Mouse (Mus musculus) midbrain, embryonic 11.5 days (tissue): ENCODE results near the gene Recql. TPM values are rescaled to one million over a fixed set of nuclear protein-coding genes. Genes with fewer than 3 reads are reported as not detected.

ENCODE experiments used
- ATAC-seq: fragments of 200-750 bp; cut with Nextera tagmentation; 2 replicates; pipeline ENCODE4 v1.8.0; 2017; ENCODE audit warnings: moderate TSS enrichment, moderate library complexity; ENCODE audit not compliant: low FRiP score
- DNase-seq: peaks from one replicate; pipeline ENCODE4 v3.0.0; 2015; ENCODE audit warnings: low spot score; ENCODE audit errors: missing footprints
- H3K27ac ChIP-seq: fragments of 300-500 bp; sonication (generic); 2 replicates; pipeline ENCODE4 v1.5.1; 2014; ENCODE audit warnings: low read depth, low read length
- H3K27me3 ChIP-seq: fragments of 300-500 bp; sonication (generic); 2 replicates; pipeline ENCODE4 v1.6.1; 2014; ENCODE audit warnings: mild to moderate bottlenecking, low read length, moderate library complexity, mixed read lengths; ENCODE audit not compliant: control insufficient read depth, insufficient read depth
- H3K36me3 ChIP-seq: fragments of 300-500 bp; sonication (generic); 2 replicates; pipeline ENCODE4 v1.6.1; 2014; ENCODE audit warnings: mild to moderate bottlenecking, low read length, moderate library complexity, mixed read lengths; ENCODE audit not compliant: control insufficient read depth, insufficient read depth
- H3K4me1 ChIP-seq: fragments of 300-500 bp; sonication (generic); 2 replicates; pipeline ENCODE4 v1.6.1; 2014; ENCODE audit warnings: low read length; ENCODE audit not compliant: control insufficient read depth, insufficient read depth
- H3K4me2 ChIP-seq: fragments of 300-500 bp; sonication (generic); 2 replicates; pipeline ENCODE4 v1.6.1; 2014; ENCODE audit warnings: mild to moderate bottlenecking, moderate library complexity
- H3K4me3 ChIP-seq: fragments of 300-500 bp; sonication (generic); 2 replicates; pipeline ENCODE4 v1.5.1; 2014; ENCODE audit warnings: low read depth, low read length
- H3K9ac ChIP-seq: fragments of 300-500 bp; sonication (generic); 2 replicates; pipeline ENCODE4 v1.6.1; 2014; ENCODE audit warnings: low read length
- H3K9me3 ChIP-seq: fragments of 300-500 bp; sonication (generic); 2 replicates; pipeline ENCODE4 v1.6.1; 2016; ENCODE audit warnings: low read length; ENCODE audit not compliant: control insufficient read depth
- whole genome bisulfite sequencing: fragments of 180-500 bp; shearing (Covaris S2); extraction: QIAGEN DNeasy Blood & Tissue Kit; methylation state at CpG from one replicate; pipeline ENCODE4 v1.1.7; 2014; 5-methylcytosine and 5-hydroxymethylcytosine counted together
- polyA plus RNA-seq: library from polyadenylated mRNA; unstranded; fragments of >200 nt; fragmentation: Nextera tagmentation; extraction: Ambion mirVana; gene quantifications from 2 replicates; pipeline ENCODE4 v1.2.1, GENCODE M21; 2014

The Recql gene
- polyA plus RNA-seq, 1 experiment from 2014 or later = 41.3 TPM

GRCm38 (mm10) chr6:142322881-142323280 is 64.0 kb downstream of the Recql start, which contains the start of gene Slco1a5:
TSS of gene Slco1a5 (minus strand) at chr6:142322981.
- H3K27ac ChIP-seq = no peak within 1 kb of the TSS
- H3K9me3 ChIP-seq = no peaks in the 10 kb centered on the region
- no peak within 1 kb of the TSS for H3K4me3 ChIP-seq
- H3K4me1 ChIP-seq = peaks cover 4% of the 10 kb centered on the region; the same call in 1 of the 2 replicates
- ATAC-seq (0 out of 2 replicates have a peak, but pooled peaks have one; percentile 63), DNase-seq (no peak)
- 8% methylated on average over 4 of the region's 4 CpGs for WGBS
- no peaks in the 10 kb centered on the region for H3K36me3 ChIP-seq
- no peak within 1 kb of the TSS for H3K4me2 ChIP-seq
- H3K27me3 ChIP-seq = no peaks in the 10 kb centered on the region
- H3K9ac ChIP-seq = no peak within 1 kb of the TSS

GRCm38 (mm10) chr6:142317106-142317505 is 69.8 kb downstream of the Recql start:
- Histone ChIP-seq H3K4me1 (no peaks in the 10 kb centered on the region), H3K36me3 (no peaks in the 10 kb centered on the region), H3K27me3 (no peaks in the 10 kb centered on the region), H3K9me3 (no peaks in the 10 kb centered on the region), H3K9ac (no peak overlapping the region), H3K4me2 (no peak overlapping the region), H3K27ac (no peak overlapping the region), H3K4me3 (no peak overlapping the region)
- ATAC-seq (no peak), DNase-seq (no peak)

DNA sequence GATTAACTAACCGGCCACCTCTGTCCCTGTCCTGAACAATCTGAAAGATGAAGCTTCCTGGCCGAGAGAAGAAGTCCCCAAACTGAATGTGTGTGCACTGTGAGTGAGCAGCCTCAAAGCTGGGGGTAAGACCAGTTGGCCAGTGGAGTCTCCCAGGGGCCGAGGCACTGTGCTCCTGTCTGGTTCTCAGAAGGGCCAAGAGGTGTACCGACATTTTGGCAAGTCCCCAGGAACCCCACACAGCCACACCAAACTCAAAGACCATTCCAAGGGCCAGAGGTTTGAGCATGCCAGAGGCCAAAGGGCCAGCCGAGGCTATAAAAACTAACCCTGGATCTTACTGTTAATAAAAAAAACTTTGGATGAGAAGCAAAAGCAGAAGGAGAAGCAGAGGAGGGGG is 72.6 kb downstream of the Recql start:
- 82% methylated on average over 5 of the region's 5 CpGs for WGBS
- Histone ChIP-seq H3K4me3 (no peak overlapping the region), H3K9me3 (peaks cover 4% of the 10 kb centered on the region; the same call in 1 of the 2 replicates), H3K36me3 (no peaks in the 10 kb centered on the region), H3K9ac (no peak overlapping the region), H3K27ac (no peak overlapping the region), H3K27me3 (no peaks in the 10 kb centered on the region), H3K4me1 (no peaks in the 10 kb centered on the region), H3K4me2 (no peak overlapping the region)
- ATAC-seq = no peak
- no peak for DNase-seq

DNA sequence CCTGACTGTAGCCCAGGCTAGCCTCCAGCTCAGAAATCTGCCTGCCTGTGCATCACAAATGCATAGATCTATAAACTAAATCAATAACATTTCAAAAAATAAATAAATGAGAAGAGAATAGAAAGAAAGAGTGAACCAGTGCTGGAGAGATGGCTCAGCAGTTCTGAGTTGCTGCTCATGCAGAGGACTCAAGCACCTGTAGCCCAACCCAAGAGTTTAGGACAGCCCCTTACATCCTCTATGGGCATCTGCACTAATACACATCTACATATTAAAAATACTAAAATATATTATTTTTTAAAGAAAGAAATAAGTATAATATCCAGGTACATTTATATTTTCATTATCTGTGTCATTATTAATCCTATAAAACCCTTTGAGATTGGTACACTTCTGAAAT is 81.8 kb downstream of the Recql start:
- no peak overlapping the region for H3K9ac ChIP-seq
- no peak overlapping the region for H3K4me2 ChIP-seq
- ATAC-seq = no peak

More for the DNA sequence above, 81.8 kb downstream of the Recql start:
- H3K4me3 ChIP-seq = no peak overlapping the region
- DNase-seq = no peak
- no peaks in the 10 kb centered on the region for H3K4me1 ChIP-seq
- H3K27ac ChIP-seq = no peak overlapping the region
- no peaks in the 10 kb centered on the region for H3K27me3 ChIP-seq
- peaks cover 4% of the 10 kb centered on the region; the same call in 1 of the 2 replicates for H3K9me3 ChIP-seq
- H3K36me3 ChIP-seq = no peaks in the 10 kb centered on the region

Other genes with a start within 250 kb of the Recql start
- not detected in 2 replicates for gene Slco1a6, start 178.6 kb downstream of the Recql start, polyA plus RNA-seq
- 2.3 and 3.6 TPM in 2 replicates for gene Iapp, start 88.7 kb downstream of the Recql start, polyA plus RNA-seq
- gene Slco1a5, start 64.1 kb downstream of the Recql start, polyA plus RNA-seq = 0.54 and 0.57 TPM in 2 replicates
- gene Pyroxd1, start 41.4 kb downstream of the Recql start, polyA plus RNA-seq = 24.6 and 25.3 TPM in 2 replicates
- 114 and 130 TPM in 2 replicates for gene Golt1b, start 134 bp upstream of the Recql start, polyA plus RNA-seq
- gene Spx, start 26.4 kb upstream of the Recql start, polyA plus RNA-seq = 2.1 and 2.4 TPM in 2 replicates
- gene Gys2, start 86.0 kb upstream of the Recql start, polyA plus RNA-seq = 0.12 and 0.14 TPM in 2 replicates
- gene Ldhb, start 120.9 kb upstream of the Recql start, polyA plus RNA-seq = 363 and 385 TPM in 2 replicates
- gene Kcnj8, start 184.5 kb upstream of the Recql start, polyA plus RNA-seq = 6.6 and 8.2 TPM in 2 replicates